Mouse (Mus musculus) heart, adult 2 months (tissue): ENCODE results near the gene Vamp1. TPM values are rescaled to one million over a fixed set of nuclear protein-coding genes. Genes with fewer than 3 reads are reported as not detected.

Experiments used
- DNase-seq, 2 experiments: peaks; one replicate each; pipeline ENCODE4 v3.0.0; 2021
- H3K27ac ChIP-seq: fragments of 200-600 bp; 2 replicates; pipeline ENCODE4 v1.8.1; 2022
- H3K27me3 ChIP-seq: fragments of 200-500 bp; 2 replicates; pipeline ENCODE4 v1.6.1; 2012; ENCODE audit warnings: mild to moderate bottlenecking, low read length, inconsistent platforms, mixed read lengths; ENCODE audit not compliant: control insufficient read depth, insufficient read depth
- H3K36me3 ChIP-seq: fragments of 200-500 bp; 2 replicates; pipeline ENCODE4 v1.6.1; 2012; ENCODE audit warnings: low read length, inconsistent platforms; ENCODE audit not compliant: control insufficient read depth, insufficient read depth
- H3K4me1 ChIP-seq: fragments of 200-500 bp; 2 replicates; pipeline ENCODE4 v1.6.1; 2011; ENCODE audit warnings: low read length; ENCODE audit not compliant: control insufficient read depth, insufficient read depth
- H3K4me3 ChIP-seq: fragments of 200-600 bp; 2 replicates; pipeline ENCODE4 v1.8.1; 2022
- H3K79me2 ChIP-seq: fragments of 200-500 bp; replicated peaks from 2 replicates; pipeline ENCODE4 v1.6.1; 2012; ENCODE audit warnings: mild to moderate bottlenecking, inconsistent platforms, low read length, moderate library complexity, mixed read lengths; ENCODE audit not compliant: control insufficient read depth, insufficient read depth
- H3K9ac ChIP-seq: fragments of 200-500 bp; 2 replicates; pipeline ENCODE4 v1.6.1; 2012; ENCODE audit warnings: low read depth, mild to moderate bottlenecking, control low read depth, inconsistent platforms, low read length, mixed read lengths
- CTCF ChIP-seq: fragments of 200-600 bp; IDR thresholded peaks from 2 replicates; pipeline ENCODE4 v1.8.1; 2022; ENCODE audit warnings: antibody characterized with exemption, mild to moderate bottlenecking, moderate library complexity
- EP300 ChIP-seq: fragments of 200-500 bp; IDR thresholded peaks from 2 replicates; pipeline ENCODE4 v1.6.1; 2011; ENCODE audit warnings: low read depth, low read length, control low read depth; ENCODE audit not compliant: insufficient read depth
- POLR2A ChIP-seq: fragments of 200-500 bp; IDR thresholded peaks from 2 replicates; pipeline ENCODE4 v1.6.1; 2011; ENCODE audit warnings: mild to moderate bottlenecking, low read depth, low read length, control low read depth; ENCODE audit not compliant: insufficient read depth
- WGBS: fragments of 180-500 bp; shearing (Covaris S2); methylation state at CpG from one replicate; pipeline ENCODE4 v1.1.7; 2018; 5-methylcytosine and 5-hydroxymethylcytosine counted together
- intact Hi-C: fragments of 180-260 bp; cut with DNase I; formaldehyde crosslinking; loops from one replicate; pipeline ENCODE4 v1.15.1; 2025
- polyA plus RNA-seq: library from polyadenylated mRNA; depleted of rRNA; stranded (reverse); fragments of >200 nt; gene quantifications from 2 replicates; pipeline ENCODE4 v1.2.3, GENCODE M21; 2012
- total RNA-seq, 2 experiments: library from RNA; stranded (reverse); gene quantifications; 2 replicates each; pipeline ENCODE4 v1.2.3; 2021

Vamp1 gene
- total and polyA plus RNA-seq, 3 experiments = 4.9 to 14.1 (median 5.3) TPM

GRCm38 (mm10) chr6:125253863-125254715 is 38.7 kb downstream of the Vamp1 start:
- Histone ChIP-seq H3K4me1 (no peaks in the 10 kb centered on the region), H3K27ac (no peak overlapping the region), H3K27me3 (no peaks in the 10 kb centered on the region), H3K79me2 (no peaks in the 10 kb centered on the region), H3K4me3 (no peak overlapping the region), H3K9ac (peak overlapping the region; percentile 14; the same call in 1 of the 2 replicates), H3K36me3 (no peaks in the 10 kb centered on the region)
- 71% methylated on average over 14 of the region's 14 CpGs for WGBS
- no peak for DNase-seq
- intact Hi-C loops = no loop called here
- TF ChIP-seq POLR2A (peak; percentile 31; the same call in 1 of the 2 replicates), EP300 (no peak)

GRCm38 (mm10) chr6:125255516-125256044 is 40.2 kb downstream of the Vamp1 start:
- 88% methylated on average over 7 of the region's 7 CpGs for WGBS
- H3K27me3 ChIP-seq = no peaks in the 10 kb centered on the region
- H3K27ac ChIP-seq = no peak overlapping the region
- TF ChIP-seq POLR2A (no peak), CTCF (no peak), EP300 (no peak)
- no peak overlapping the region for H3K4me3 ChIP-seq
- H3K4me1 ChIP-seq = no peaks in the 10 kb centered on the region
- no peaks in the 10 kb centered on the region for H3K79me2 ChIP-seq
- no peak for DNase-seq
- intact Hi-C loops = loop anchor here (5.0 kb wide), 1 partner anchor 262 kb away; no protein-coding TSS in a partner anchor
- no peak overlapping the region for H3K9ac ChIP-seq
- no peaks in the 10 kb centered on the region for H3K36me3 ChIP-seq

- Histone ChIP-seq H3K79me2 (no peaks in the 10 kb centered on the region), H3K4me3 (no peak overlapping the region), H3K36me3 (no peaks in the 10 kb centered on the region), H3K27ac (no peak overlapping the region; the same call in 1 of the 2 replicates), H3K9ac (no peak overlapping the region), H3K4me1 (no peaks in the 10 kb centered on the region), H3K27me3 (no peaks in the 10 kb centered on the region)
- 67% methylated on average over 8 of the region's 8 CpGs for WGBS
- no peak for TF ChIP-seq POLR2A
- no peak for TF ChIP-seq CTCF
- TF ChIP-seq EP300 = no peak
- DNase-seq = peak in 1 of 2 experiments; percentile 67
- intact Hi-C loops = loop anchor here (5.0 kb wide), 1 partner anchor 261 kb away; no protein-coding TSS in a partner anchor
Measured at GRCm38 (mm10) chr6:125256222-125256966, 41.0 kb downstream of the Vamp1 start.

GRCm38 (mm10) chr6:125260006-125260555 is 44.7 kb downstream of the Vamp1 start:
- intact Hi-C loops = no loop called here
- H3K4me3 ChIP-seq = no peak overlapping the region
- no peak overlapping the region for H3K9ac ChIP-seq
- H3K36me3 ChIP-seq = no peaks in the 10 kb centered on the region
- no peak for DNase-seq
- WGBS = 72% methylated on average over 10 of the region's 10 CpGs
- no peaks in the 10 kb centered on the region for H3K79me2 ChIP-seq
- H3K27me3 ChIP-seq = no peaks in the 10 kb centered on the region
- H3K4me1 ChIP-seq = no peaks in the 10 kb centered on the region
- TF ChIP-seq POLR2A = no peak
- no peak for TF ChIP-seq CTCF
- no peak for TF ChIP-seq EP300
- H3K27ac ChIP-seq = no peak overlapping the region

- no peak overlapping the region for H3K4me3 ChIP-seq
- TF ChIP-seq POLR2A = no peak
- TF ChIP-seq CTCF = no peak
- TF ChIP-seq EP300 = no peak
- no peaks in the 10 kb centered on the region for H3K27me3 ChIP-seq
- H3K27ac ChIP-seq = no peak overlapping the region
- H3K36me3 ChIP-seq = no peaks in the 10 kb centered on the region
- 79% methylated on average over 9 of the region's 9 CpGs for WGBS
- H3K9ac ChIP-seq = no peak overlapping the region
- intact Hi-C loops = no loop called here
- H3K4me1 ChIP-seq = no peaks in the 10 kb centered on the region
- H3K79me2 ChIP-seq = no peaks in the 10 kb centered on the region
- DNase-seq = no peak
Measured at GRCm38 (mm10) chr6:125264219-125264618, 48.9 kb downstream of the Vamp1 start.
